Mouse (Mus musculus) liver, postnatal 0 days (tissue): ENCODE measurements around the gene Acp1. TPM values are rescaled to one million over a fixed set of nuclear protein-coding genes. Genes with fewer than 3 reads are reported as not detected.

Experiments used
- ATAC-seq: fragments of 200-750 bp; cut with Nextera tagmentation; 2 replicates; pipeline ENCODE4 v1.8.0; 2017; ENCODE audit warnings: mild to moderate bottlenecking, moderate library complexity
- DNase-seq: peaks from one replicate; pipeline ENCODE4 v3.0.0-alpha.2; 2016
- H3K27ac ChIP-seq: fragments of 300-500 bp; sonication (generic); 2 replicates; pipeline ENCODE4 v1.5.1; 2014; ENCODE audit warnings: antibody characterized with exemption, moderate library complexity, mild to moderate bottlenecking, low read depth
- H3K27me3 ChIP-seq: fragments of 300-500 bp; sonication (generic); 2 replicates; pipeline ENCODE4 v1.6.1; 2014; ENCODE audit warnings: low read length, control low read depth, mixed read lengths; ENCODE audit not compliant: insufficient read depth
- H3K36me3 ChIP-seq: fragments of 300-500 bp; sonication (generic); replicated peaks from 2 replicates; pipeline ENCODE4 v1.6.1; 2014; ENCODE audit warnings: mild to moderate bottlenecking, control low read depth, low read length, moderate library complexity, mixed read lengths; ENCODE audit not compliant: insufficient read depth
- H3K4me1 ChIP-seq: fragments of 300-500 bp; sonication (generic); 2 replicates; pipeline ENCODE4 v1.6.1; 2014; ENCODE audit warnings: antibody characterized with exemption, mild to moderate bottlenecking, control low read depth; ENCODE audit not compliant: insufficient read depth
- H3K4me2 ChIP-seq: fragments of 300-500 bp; sonication (generic); 2 replicates; pipeline ENCODE4 v1.6.1; 2014; ENCODE audit warnings: low read depth, mild to moderate bottlenecking, low read length, moderate library complexity, mixed read lengths
- H3K4me3 ChIP-seq: fragments of 300-500 bp; sonication (generic); 2 replicates; pipeline ENCODE4 v1.5.1; 2014; ENCODE audit warnings: low read depth, low read length
- H3K9ac ChIP-seq: fragments of 300-500 bp; sonication (generic); replicated peaks from 2 replicates; pipeline ENCODE4 v1.6.1; 2014; ENCODE audit warnings: mild to moderate bottlenecking, moderate library complexity
- H3K9me3 ChIP-seq: fragments of 300-500 bp; sonication (generic); 2 replicates; pipeline ENCODE4 v1.6.1; 2016; ENCODE audit warnings: mild to moderate bottlenecking, control low read depth, low read length, mixed read lengths
- CTCF ChIP-seq: sonication (generic); IDR thresholded peaks from 2 replicates; pipeline ENCODE4 v1.5.1; 2016; ENCODE audit warnings: antibody characterized with exemption, low read depth
- EP300 ChIP-seq: IDR thresholded peaks from 2 replicates; pipeline ENCODE4 v1.6.1; 2016; ENCODE audit warnings: antibody characterized with exemption, low read depth, mild to moderate bottlenecking
- WGBS: fragments of 180-500 bp; shearing (Covaris S2); extraction: QIAGEN DNeasy Blood & Tissue Kit; methylation state at CpG from one replicate; pipeline ENCODE4 v1.1.7; 2014; ENCODE audit not compliant: insufficient replicate concordance; 5-methylcytosine and 5-hydroxymethylcytosine counted together
- polyA plus RNA-seq: library from polyadenylated mRNA; unstranded; fragments of >200 nt; fragmentation: Nextera tagmentation; extraction: Ambion mirVana; gene quantifications from 2 replicates; pipeline ENCODE4 v1.2.1, GENCODE M21; 2015

Acp1 gene
- polyA plus RNA-seq, 1 experiment from 2014 or later, result 171 TPM

GRCm38 (mm10) chr12:30884622-30885230 is 26.7 kb downstream of the Acp1 start:
- DNase-seq, result no peak
- no peak for ATAC-seq
- WGBS, result 9% methylated on average over 38 of the region's 39 CpGs

DNA sequence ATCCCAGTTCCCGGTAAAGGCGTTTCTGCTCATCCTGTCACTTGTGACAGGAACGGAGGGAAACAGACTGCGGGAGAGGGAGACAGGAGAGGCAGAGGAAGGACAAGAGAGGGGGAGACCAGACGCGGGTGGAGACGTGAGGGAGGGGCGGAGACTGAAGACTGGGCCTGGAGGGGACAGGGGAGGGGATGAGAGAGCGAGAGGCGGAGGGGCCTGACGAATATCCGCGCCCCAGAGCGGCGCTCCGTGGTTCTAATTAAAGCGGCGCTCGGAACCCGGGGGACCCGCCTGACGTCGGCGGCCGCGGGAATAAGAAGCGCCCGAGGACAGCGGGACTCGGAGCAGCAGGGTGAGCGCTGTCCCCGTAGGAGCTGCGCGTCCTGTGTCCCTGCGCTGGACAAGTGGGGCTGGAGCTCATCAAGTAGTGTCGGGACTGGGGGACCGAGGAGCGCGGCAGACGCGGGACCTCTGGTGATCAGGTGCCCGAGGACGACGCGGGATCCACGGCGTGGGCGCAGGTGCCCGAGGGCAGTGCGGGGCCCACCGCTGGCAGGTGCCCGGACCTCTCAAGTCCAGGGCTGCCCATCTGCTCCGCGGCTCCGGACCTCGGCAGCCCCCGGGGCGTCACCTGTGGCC is 27.3 kb downstream of the Acp1 start, which contains the start of gene Alkal2:
Gene Alkal2, plus strand, starts transcription at position 337 of the 636 bp plus-strand sequence.
- WGBS, result 1% methylated on average over 58 of the region's 58 CpGs
- TF ChIP-seq CTCF (no peak), EP300 (no peak)
- Histone ChIP-seq H3K27ac (no peak within 1 kb of the TSS), H3K36me3 (no peaks in the 10 kb centered on the region), H3K27me3 (peaks cover 47% of the 10 kb centered on the region), H3K4me1 (0 out of 2 replicates have a peak, but pooled peaks cover 4% of the 10 kb centered on the region), H3K9ac (no peak within 1 kb of the TSS), H3K9me3 (no peaks in the 10 kb centered on the region), H3K4me3 (peak within 1 kb of the TSS; percentile 26; the same call in 1 of the 2 replicates), H3K4me2 (peak within 1 kb of the TSS; percentile 55)
- DNase-seq, result no peak
- ATAC-seq, result no peak

More at GRCm38 (mm10) chr12:30884622-30885230, 26.7 kb downstream of the Acp1 start:
- Histone ChIP-seq H3K9ac (no peak overlapping the region), H3K4me2 (peak overlapping the region; percentile 55), H3K27me3 (peaks cover 47% of the 10 kb centered on the region), H3K4me3 (peak overlapping the region; percentile 26; the same call in 1 of the 2 replicates), H3K27ac (no peak overlapping the region), H3K36me3 (no peaks in the 10 kb centered on the region), H3K9me3 (no peaks in the 10 kb centered on the region), H3K4me1 (0 out of 2 replicates have a peak, but pooled peaks cover 4% of the 10 kb centered on the region)
- TF ChIP-seq CTCF, result no peak
- TF ChIP-seq EP300, result no peak

DNA sequence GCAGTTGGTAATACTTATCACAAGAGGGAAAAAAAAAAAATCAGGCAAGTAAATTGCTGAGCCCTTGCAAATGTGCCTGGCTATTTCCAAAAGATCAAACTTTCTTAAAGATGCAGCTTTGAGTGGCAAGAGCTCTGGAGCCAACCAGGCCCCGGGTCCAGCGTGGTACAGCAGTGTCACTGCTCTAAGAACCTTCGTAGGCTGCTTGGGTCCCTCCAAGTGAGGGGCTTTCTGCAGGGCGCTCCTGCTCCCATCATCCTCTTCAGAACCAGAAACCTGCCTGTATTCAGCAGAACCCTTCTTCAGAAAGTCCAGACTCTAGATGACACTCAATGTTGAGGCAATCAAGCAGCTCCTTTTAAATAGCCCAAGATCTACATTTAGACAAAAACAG is 27.8 kb downstream of the Acp1 start:
- DNase-seq (no peak), ATAC-seq (no peak)
- Histone ChIP-seq H3K36me3 (no peaks in the 10 kb centered on the region), H3K4me3 (no peak overlapping the region), H3K4me2 (peak overlapping the region; percentile 55), H3K9ac (no peak overlapping the region), H3K27me3 (peaks cover 47% of the 10 kb centered on the region), H3K27ac (no peak overlapping the region), H3K9me3 (no peaks in the 10 kb centered on the region), H3K4me1 (0 out of 2 replicates have a peak, but pooled peaks cover 4% of the 10 kb centered on the region)
- TF ChIP-seq CTCF (no peak), EP300 (no peak)
- 21% methylated on average over 4 of the region's 4 CpGs for WGBS

- no peak overlapping the region for H3K27ac ChIP-seq
- no peaks in the 10 kb centered on the region for H3K9me3 ChIP-seq
- H3K36me3 ChIP-seq, result no peaks in the 10 kb centered on the region
- H3K4me3 ChIP-seq, result no peak overlapping the region
- no peak overlapping the region for H3K4me2 ChIP-seq
- TF ChIP-seq EP300 (no peak), CTCF (no peak)
- peaks cover 24% of the 10 kb centered on the region for H3K27me3 ChIP-seq
- H3K9ac ChIP-seq, result no peak overlapping the region
- 62% methylated on average over 6 of the region's 6 CpGs for WGBS
- no peak for DNase-seq
- 0 out of 2 replicates have a peak, but pooled peaks cover 2% of the 10 kb centered on the region for H3K4me1 ChIP-seq
- no peak for ATAC-seq
These were observed 31.9 kb downstream of the Acp1 start for GRCm38 (mm10) chr12:30879447-30879846.

DNA sequence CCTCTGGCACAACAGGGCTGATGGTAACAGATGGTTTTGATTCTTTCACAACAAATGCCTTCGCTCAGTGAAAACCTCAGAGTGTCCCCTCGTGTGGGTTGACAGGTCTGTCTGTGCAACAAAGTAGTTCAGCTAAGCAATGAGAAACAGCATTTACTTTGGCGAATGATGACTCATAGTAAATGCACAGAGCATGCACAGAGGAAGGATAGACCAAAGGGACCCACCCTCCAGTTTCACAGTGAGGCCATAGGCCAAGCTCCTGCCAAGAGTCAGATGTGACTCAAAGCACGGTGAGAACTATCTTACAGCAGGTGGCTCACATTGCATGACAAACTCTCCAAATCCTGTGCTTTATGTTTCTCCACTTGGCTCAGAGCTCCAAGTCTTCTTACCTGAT is 45.6 kb downstream of the Acp1 start:
- H3K9ac ChIP-seq, result no peak overlapping the region

GRCm38 (mm10) chr12:30864347-30864746 is 47.0 kb downstream of the Acp1 start:
- Histone ChIP-seq H3K27ac (no peak overlapping the region), H3K9ac (no peak overlapping the region), H3K4me3 (no peak overlapping the region), H3K4me2 (no peak overlapping the region), H3K9me3 (no peaks in the 10 kb centered on the region), H3K4me1 (no peaks in the 10 kb centered on the region), H3K36me3 (no peaks in the 10 kb centered on the region), H3K27me3 (no peaks in the 10 kb centered on the region)
- no peak for DNase-seq
- ATAC-seq, result no peak
- TF ChIP-seq CTCF, result no peak
- TF ChIP-seq EP300, result no peak
- 55% methylated on average over 2 of the region's 2 CpGs for WGBS

More for the DNA sequence above, 45.6 kb downstream of the Acp1 start:
- no peak for TF ChIP-seq EP300
- TF ChIP-seq CTCF, result no peak
- no peak overlapping the region for H3K27ac ChIP-seq
- H3K27me3 ChIP-seq, result no peaks in the 10 kb centered on the region
- DNase-seq, result no peak
- no peaks in the 10 kb centered on the region for H3K4me1 ChIP-seq
- WGBS, result 68% methylated on average over 4 of the region's 4 CpGs
- no peaks in the 10 kb centered on the region for H3K9me3 ChIP-seq
- H3K36me3 ChIP-seq, result no peaks in the 10 kb centered on the region
- no peak overlapping the region for H3K4me2 ChIP-seq
- H3K4me3 ChIP-seq, result no peak overlapping the region
- no peak for ATAC-seq
